Mouse (Mus musculus) thymus, adult 2 months (tissue): ENCODE measurements around the gene Gps1. TPM values are rescaled to one million over a fixed set of nuclear protein-coding genes. Genes with fewer than 3 reads are reported as not detected.
"Not testable (repeated sequence)": the region's sequence is repeated elsewhere in the genome, so short reads cannot be mapped to it uniquely, and the experiment has no call there.

ENCODE experiments used
- DNase-seq: peaks from one replicate; pipeline ENCODE4 v3.0.0; 2021
- H3K27ac ChIP-seq: fragments of 200-500 bp; 2 replicates; pipeline ENCODE4 v1.5.1; 2012; ENCODE audit warnings: low read length, control low read depth; ENCODE audit not compliant: control insufficient read depth, insufficient read depth
- H3K27me3 ChIP-seq: fragments of 200-500 bp; 2 replicates; pipeline ENCODE4 v1.6.1; 2012; ENCODE audit warnings: mild to moderate bottlenecking, low read length, moderate library complexity, mixed read lengths; ENCODE audit not compliant: control insufficient read depth, insufficient read depth
- H3K36me3 ChIP-seq: fragments of 200-500 bp; 2 replicates; pipeline ENCODE4 v1.6.1; 2012; ENCODE audit warnings: mild to moderate bottlenecking, low read length, moderate library complexity; ENCODE audit not compliant: control insufficient read depth, insufficient read depth
- H3K4me1 ChIP-seq: fragments of 200-500 bp; replicated peaks from 2 replicates; pipeline ENCODE4 v1.6.1; 2012; ENCODE audit warnings: low read length; ENCODE audit not compliant: control insufficient read depth, insufficient read depth
- H3K4me3 ChIP-seq: fragments of 200-500 bp; 2 replicates; pipeline ENCODE4 v1.5.1; 2012; ENCODE audit warnings: mild to moderate bottlenecking, low read length, control low read depth, moderate library complexity; ENCODE audit not compliant: control insufficient read depth, insufficient read depth
- CTCF ChIP-seq: fragments of 200-500 bp; IDR thresholded peaks from 2 replicates; pipeline ENCODE4 v1.5.1; 2012; ENCODE audit warnings: mild to moderate bottlenecking, control low read depth, low read length, moderate library complexity, borderline replicate concordance; ENCODE audit not compliant: control insufficient read depth, poor library complexity, insufficient read depth; ENCODE audit errors: extremely low read depth
- POLR2A ChIP-seq: fragments of 200-500 bp; IDR thresholded peaks from 2 replicates; pipeline ENCODE4 v1.6.1; 2012; ENCODE audit warnings: mild to moderate bottlenecking, low read length, control low read depth, moderate library complexity; ENCODE audit not compliant: control insufficient read depth, poor library complexity, insufficient read depth; ENCODE audit errors: extremely low read depth
- WGBS: fragments of 180-500 bp; shearing (Covaris S2); methylation state at CpG from one replicate; pipeline ENCODE4 v1.1.7; 2018; 5-methylcytosine and 5-hydroxymethylcytosine counted together
- polyA plus RNA-seq: library from polyadenylated mRNA; depleted of rRNA; stranded (reverse); fragments of >200 nt; gene quantifications from 2 replicates; pipeline ENCODE4 v1.2.3, GENCODE M21; 2012; rRNA removed

Gps1 gene
- polyA plus RNA-seq, 1 experiment: 193 TPM

GRCm38 (mm10) chr11:120831659-120832440, 47.8 kb downstream of the Gps1 start:
- no peak for DNase-seq
- no peak overlapping the region for H3K27ac ChIP-seq

GRCm38 (mm10) chr11:120832962-120833361, 48.9 kb downstream of the Gps1 start:
- H3K4me1 ChIP-seq, H3K27ac ChIP-seq, DNase-seq, H3K36me3 ChIP-seq, H3K27me3 ChIP-seq, H3K4me3 ChIP-seq: not testable (repeated sequence)
- WGBS: 90% methylated on average over 5 of the region's 5 CpGs

More at GRCm38 (mm10) chr11:120831659-120832440, 47.8 kb downstream of the Gps1 start:
- WGBS: 92% methylated on average over 3 of the region's 3 CpGs
- Histone ChIP-seq H3K27me3 (no peaks in the 10 kb centered on the region), H3K4me3 (no peak overlapping the region), H3K4me1 (no peaks in the 10 kb centered on the region), H3K36me3 (no peaks in the 10 kb centered on the region)
- no peak for TF ChIP-seq POLR2A
- no peak for TF ChIP-seq CTCF

- 92% methylated on average over 8 of the region's 8 CpGs for WGBS
- Histone ChIP-seq H3K4me3 (no peak overlapping the region), H3K4me1 (0 out of 2 replicates have a peak, but pooled peaks cover 2% of the 10 kb centered on the region), H3K27me3 (no peaks in the 10 kb centered on the region), H3K36me3 (no peaks in the 10 kb centered on the region), H3K27ac (no peak overlapping the region)
- no peak for DNase-seq
- TF ChIP-seq POLR2A (no peak), CTCF (no peak)
These were observed 49.6 kb downstream of the Gps1 start for GRCm38 (mm10) chr11:120833555-120834280.

Other genes with a start within 250 kb of the Gps1 start
- gene Mcrip1, start 234.5 kb upstream of the Gps1 start, polyA plus RNA-seq: 167 and 191 TPM in 2 replicates
- 5.0 and 6.4 TPM in 2 replicates for gene Ppp1r27, start 233.1 kb upstream of the Gps1 start, polyA plus RNA-seq
- 125 and 139 TPM in 2 replicates for gene P4hb, start 211.0 kb upstream of the Gps1 start, polyA plus RNA-seq
- gene Arhgdia, start 202.6 kb upstream of the Gps1 start, polyA plus RNA-seq: 1,184 and 1,219 TPM in 2 replicates
- 60.9 and 74.6 TPM in 2 replicates for gene Alyref, start 185.9 kb upstream of the Gps1 start, polyA plus RNA-seq
- 127 and 140 TPM in 2 replicates for gene Anapc11, start 185.9 kb upstream of the Gps1 start, polyA plus RNA-seq
- gene Npb, start 175.8 kb upstream of the Gps1 start, polyA plus RNA-seq: 2.2 and 2.8 TPM in 2 replicates
- gene Pcyt2, start 166.3 kb upstream of the Gps1 start, polyA plus RNA-seq: 247 and 260 TPM in 2 replicates
- gene Sirt7, start 159.0 kb upstream of the Gps1 start, polyA plus RNA-seq: 169 and 184 TPM in 2 replicates
- 33.6 and 35.5 TPM in 2 replicates for gene Mafg, start 150.7 kb upstream of the Gps1 start, polyA plus RNA-seq
- 2.8 and 3.4 TPM in 2 replicates for gene Pycr1, start 140.5 kb upstream of the Gps1 start, polyA plus RNA-seq
- gene Myadml2, start 136.1 kb upstream of the Gps1 start, polyA plus RNA-seq: 1.2 and 3.2 TPM in 2 replicates
- 0.24 and 0.89 TPM in 2 replicates for gene Notum, start 123.1 kb upstream of the Gps1 start, polyA plus RNA-seq
- 170 and 183 TPM in 2 replicates for gene Aspscr1, start 111.3 kb upstream of the Gps1 start, polyA plus RNA-seq
- gene Cenpx, start 70.5 kb upstream of the Gps1 start, polyA plus RNA-seq: 103 and 112 TPM in 2 replicates
- 69.2 and 77.3 TPM in 2 replicates for gene Lrrc45, start 70.3 kb upstream of the Gps1 start, polyA plus RNA-seq
- gene Rac3, start 62.8 kb upstream of the Gps1 start, polyA plus RNA-seq: 22.8 and 26.3 TPM in 2 replicates
- gene Dcxr, start 57.0 kb upstream of the Gps1 start, polyA plus RNA-seq: 78.4 and 126 TPM in 2 replicates
- 426 and 617 TPM in 2 replicates for gene Cbr2, start 52.2 kb upstream of the Gps1 start, polyA plus RNA-seq
- gene Hmga1b, start 21.5 kb upstream of the Gps1 start, polyA plus RNA-seq: 3.3 and 4.5 TPM in 2 replicates
- gene Rfng, start 65 bp upstream of the Gps1 start, polyA plus RNA-seq: 87.4 and 102 TPM in 2 replicates
- 65.8 and 70.3 TPM in 2 replicates for gene Dus1l, start 12.1 kb downstream of the Gps1 start, polyA plus RNA-seq
- gene Fasn, start 40.3 kb downstream of the Gps1 start, polyA plus RNA-seq: 973 and 1,776 TPM in 2 replicates
- gene Ccdc57, start 148.6 kb downstream of the Gps1 start, polyA plus RNA-seq: 1.6 and 1.7 TPM in 2 replicates
- gene Slc16a3, start 164.2 kb downstream of the Gps1 start, polyA plus RNA-seq: 8.0 and 8.5 TPM in 2 replicates
- gene Csnk1d, start 207.1 kb downstream of the Gps1 start, polyA plus RNA-seq: 98.2 and 106 TPM in 2 replicates